Mouse (Mus musculus): ENCODE results near the gene Plod3.

Gene Plod3

GRCm38 (mm10) chr5:136950521-136950920 is 36.3 kb upstream of the Plod3 start:
- Histone ChIP-seq H3K4me1 (replicated peaks; ENCODE audit: low read depth, low read length) (peaks cover 61% of the 10 kb centered on the region), H3K9me3 (ENCODE audit: low read length) (peaks cover 31% of the 10 kb centered on the region), H3K4me3 (replicated peaks; ENCODE audit: low read length) (peak overlapping the region; percentile 93), H3K27me3 (ENCODE audit: insufficient read depth, low read length) (no peaks in the 10 kb centered on the region), H3K36me3 (ENCODE audit: insufficient read depth, low read length) (peaks cover 36% of the 10 kb centered on the region)
- TF ChIP-seq CTCF (conservative IDR thresholded peaks at IDR 0.05; ENCODE audit: low read length) (no peak), POU5F1 (IDR thresholded peaks at IDR 0.05; ENCODE audit: borderline replicate concordance, low read length) (no peak), NANOG (IDR thresholded peaks at IDR 0.05; ENCODE audit: borderline replicate concordance, low read length) (no peak)

GRCm38 (mm10) chr5:136952153-136952552 is 34.7 kb upstream of the Plod3 start:
- H3K9me3 ChIP-seq (ENCODE audit: low read length): peaks cover 25% of the 10 kb centered on the region
- H3K27me3 ChIP-seq (ENCODE audit: insufficient read depth, low read length): no peaks in the 10 kb centered on the region
- H3K4me1 ChIP-seq (replicated peaks; ENCODE audit: low read depth, low read length): peaks cover 64% of the 10 kb centered on the region
- TF ChIP-seq POU5F1 (IDR thresholded peaks at IDR 0.05; ENCODE audit: borderline replicate concordance, low read length): no peak
- no peak for TF ChIP-seq NANOG (IDR thresholded peaks at IDR 0.05; ENCODE audit: borderline replicate concordance, low read length)
- TF ChIP-seq CTCF (conservative IDR thresholded peaks at IDR 0.05; ENCODE audit: low read length): no peak
- peak overlapping the region; percentile 93 for H3K4me3 ChIP-seq (replicated peaks; ENCODE audit: low read length)
- peaks cover 37% of the 10 kb centered on the region for H3K36me3 ChIP-seq (ENCODE audit: insufficient read depth, low read length)

DNA sequence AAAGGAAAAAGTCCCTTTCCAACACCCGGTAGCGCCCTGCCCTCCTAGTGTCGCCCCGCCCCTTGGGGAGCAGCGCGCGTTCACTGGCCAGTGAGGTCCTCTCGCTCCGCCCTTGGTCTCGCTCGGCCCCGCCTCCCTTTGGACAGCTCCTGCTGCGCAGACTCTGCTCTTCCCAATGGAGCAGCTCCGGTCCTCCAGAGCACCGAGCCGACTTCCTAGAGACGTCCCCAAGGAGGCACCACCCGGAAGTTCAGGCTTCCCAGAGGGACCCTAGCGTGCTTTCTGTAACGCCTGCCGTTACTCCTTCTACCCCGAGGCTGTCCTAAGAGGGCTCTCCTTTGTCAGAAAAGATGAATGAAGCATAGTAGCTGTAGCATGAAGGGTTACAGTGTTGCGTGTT is 33.8 kb upstream of the Plod3 start, which contains the start of gene Fis1:
Gene Fis1, plus strand, starts transcription at position 261 of the 400 bp plus-strand sequence.
- Histone ChIP-seq H3K4me3 (replicated peaks; ENCODE audit: low read length) (peak within 1 kb of the TSS; percentile 93), H3K4me1 (replicated peaks; ENCODE audit: low read depth, low read length) (peaks cover 68% of the 10 kb centered on the region), H3K27me3 (ENCODE audit: insufficient read depth, low read length) (no peaks in the 10 kb centered on the region), H3K9me3 (ENCODE audit: low read length) (peaks cover 17% of the 10 kb centered on the region), H3K36me3 (ENCODE audit: insufficient read depth, low read length) (peaks cover 41% of the 10 kb centered on the region)
- TF ChIP-seq NANOG (IDR thresholded peaks at IDR 0.05; ENCODE audit: borderline replicate concordance, low read length) (no peak), POU5F1 (IDR thresholded peaks at IDR 0.05; ENCODE audit: borderline replicate concordance, low read length) (no peak), CTCF (conservative IDR thresholded peaks at IDR 0.05; ENCODE audit: low read length) (no peak)

- H3K4me1 ChIP-seq (replicated peaks; ENCODE audit: low read depth, low read length): peaks cover 71% of the 10 kb centered on the region
- peaks cover 12% of the 10 kb centered on the region for H3K9me3 ChIP-seq (ENCODE audit: low read length)
- no peaks in the 10 kb centered on the region for H3K27me3 ChIP-seq (ENCODE audit: insufficient read depth, low read length)
- peak overlapping the region; percentile 93 for H3K4me3 ChIP-seq (replicated peaks; ENCODE audit: low read length)
- peaks cover 39% of the 10 kb centered on the region for H3K36me3 ChIP-seq (ENCODE audit: insufficient read depth, low read length)
- TF ChIP-seq NANOG (IDR thresholded peaks at IDR 0.05; ENCODE audit: borderline replicate concordance, low read length) (no peak), POU5F1 (IDR thresholded peaks at IDR 0.05; ENCODE audit: borderline replicate concordance, low read length) (no peak), CTCF (conservative IDR thresholded peaks at IDR 0.05; ENCODE audit: low read length) (no peak)
Measured at GRCm38 (mm10) chr5:136953440-136953951, 33.3 kb upstream of the Plod3 start.

DNA sequence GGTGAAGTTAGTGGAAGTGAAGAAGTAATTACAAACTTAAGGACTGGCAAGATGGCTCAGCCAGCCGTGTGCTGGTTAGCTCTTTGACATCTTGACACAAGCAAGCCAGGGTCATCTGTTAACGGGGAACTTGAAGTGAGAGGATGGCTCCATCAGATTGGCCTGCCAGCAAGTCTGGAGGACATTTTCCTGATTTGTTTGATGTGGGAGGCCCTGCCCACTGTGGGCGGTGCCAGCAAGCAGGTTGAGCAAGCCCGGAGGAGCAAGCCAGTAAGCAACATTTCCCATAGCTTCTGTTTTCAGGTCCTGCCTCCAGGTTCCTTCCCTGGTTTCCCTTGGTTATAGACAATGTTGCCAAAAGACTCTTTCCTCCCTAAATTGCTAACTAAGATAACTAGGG is 31.2 kb upstream of the Plod3 start:
- no peak for TF ChIP-seq NANOG (IDR thresholded peaks at IDR 0.05; ENCODE audit: borderline replicate concordance, low read length)
- TF ChIP-seq POU5F1 (IDR thresholded peaks at IDR 0.05; ENCODE audit: borderline replicate concordance, low read length): no peak
- TF ChIP-seq CTCF (conservative IDR thresholded peaks at IDR 0.05; ENCODE audit: low read length): no peak
- Histone ChIP-seq H3K36me3 (ENCODE audit: insufficient read depth, low read length) (peaks cover 52% of the 10 kb centered on the region), H3K27me3 (ENCODE audit: insufficient read depth, low read length) (no peaks in the 10 kb centered on the region), H3K9me3 (ENCODE audit: low read length) (no peaks in the 10 kb centered on the region), H3K4me1 (replicated peaks; ENCODE audit: low read depth, low read length) (peaks cover 80% of the 10 kb centered on the region), H3K4me3 (replicated peaks; ENCODE audit: low read length) (0 out of 2 replicates have a peak overlapping the region, but pooled peaks have one; percentile 17)

GRCm38 (mm10) chr5:136957250-136957649 is 29.6 kb upstream of the Plod3 start:
- TF ChIP-seq POU5F1 (IDR thresholded peaks at IDR 0.05; ENCODE audit: borderline replicate concordance, low read length) (no peak), NANOG (IDR thresholded peaks at IDR 0.05; ENCODE audit: borderline replicate concordance, low read length) (no peak), CTCF (conservative IDR thresholded peaks at IDR 0.05; ENCODE audit: low read length) (no peak)
- no peaks in the 10 kb centered on the region for H3K27me3 ChIP-seq (ENCODE audit: insufficient read depth, low read length)
- no peaks in the 10 kb centered on the region for H3K9me3 ChIP-seq (ENCODE audit: low read length)
- H3K4me1 ChIP-seq (replicated peaks; ENCODE audit: low read depth, low read length): peaks cover 77% of the 10 kb centered on the region
- H3K4me3 ChIP-seq (replicated peaks; ENCODE audit: low read length): no peak overlapping the region
- H3K36me3 ChIP-seq (ENCODE audit: insufficient read depth, low read length): peaks cover 55% of the 10 kb centered on the region

GRCm38 (mm10) chr5:136958991-136959605 is 27.7 kb upstream of the Plod3 start:
- Histone ChIP-seq H3K36me3 (ENCODE audit: insufficient read depth, low read length) (peaks cover 68% of the 10 kb centered on the region), H3K27me3 (ENCODE audit: insufficient read depth, low read length) (no peaks in the 10 kb centered on the region), H3K9me3 (ENCODE audit: low read length) (no peaks in the 10 kb centered on the region), H3K4me1 (replicated peaks; ENCODE audit: low read depth, low read length) (peaks cover 92% of the 10 kb centered on the region), H3K4me3 (replicated peaks; ENCODE audit: low read length) (peak overlapping the region; percentile 2; the same call in 1 of the 2 replicates)
- TF ChIP-seq NANOG (IDR thresholded peaks at IDR 0.05; ENCODE audit: borderline replicate concordance, low read length): no peak
- no peak for TF ChIP-seq POU5F1 (IDR thresholded peaks at IDR 0.05; ENCODE audit: borderline replicate concordance, low read length)
- TF ChIP-seq CTCF (conservative IDR thresholded peaks at IDR 0.05; ENCODE audit: low read length): no peak

GRCm38 (mm10) chr5:136960053-136960452 is 26.8 kb upstream of the Plod3 start:
- no peaks in the 10 kb centered on the region for H3K9me3 ChIP-seq (ENCODE audit: low read length)
- H3K36me3 ChIP-seq (ENCODE audit: insufficient read depth, low read length): peaks cover 72% of the 10 kb centered on the region
- peaks cover 92% of the 10 kb centered on the region for H3K4me1 ChIP-seq (replicated peaks; ENCODE audit: low read depth, low read length)
- H3K4me3 ChIP-seq (replicated peaks; ENCODE audit: low read length): no peak overlapping the region
- TF ChIP-seq POU5F1 (IDR thresholded peaks at IDR 0.05; ENCODE audit: borderline replicate concordance, low read length): no peak
- no peaks in the 10 kb centered on the region for H3K27me3 ChIP-seq (ENCODE audit: insufficient read depth, low read length)

All from E14TG2a.4 (cell line).